Mouse (Mus musculus) cerebellum, adult 9-11 months (tissue): Measurements from ENCODE around the gene Pard6a.

Experiments used
- DNase-seq: peaks from one replicate; pipeline ENCODE4 v3.0.0; 2022

The Pard6a gene

DNA sequence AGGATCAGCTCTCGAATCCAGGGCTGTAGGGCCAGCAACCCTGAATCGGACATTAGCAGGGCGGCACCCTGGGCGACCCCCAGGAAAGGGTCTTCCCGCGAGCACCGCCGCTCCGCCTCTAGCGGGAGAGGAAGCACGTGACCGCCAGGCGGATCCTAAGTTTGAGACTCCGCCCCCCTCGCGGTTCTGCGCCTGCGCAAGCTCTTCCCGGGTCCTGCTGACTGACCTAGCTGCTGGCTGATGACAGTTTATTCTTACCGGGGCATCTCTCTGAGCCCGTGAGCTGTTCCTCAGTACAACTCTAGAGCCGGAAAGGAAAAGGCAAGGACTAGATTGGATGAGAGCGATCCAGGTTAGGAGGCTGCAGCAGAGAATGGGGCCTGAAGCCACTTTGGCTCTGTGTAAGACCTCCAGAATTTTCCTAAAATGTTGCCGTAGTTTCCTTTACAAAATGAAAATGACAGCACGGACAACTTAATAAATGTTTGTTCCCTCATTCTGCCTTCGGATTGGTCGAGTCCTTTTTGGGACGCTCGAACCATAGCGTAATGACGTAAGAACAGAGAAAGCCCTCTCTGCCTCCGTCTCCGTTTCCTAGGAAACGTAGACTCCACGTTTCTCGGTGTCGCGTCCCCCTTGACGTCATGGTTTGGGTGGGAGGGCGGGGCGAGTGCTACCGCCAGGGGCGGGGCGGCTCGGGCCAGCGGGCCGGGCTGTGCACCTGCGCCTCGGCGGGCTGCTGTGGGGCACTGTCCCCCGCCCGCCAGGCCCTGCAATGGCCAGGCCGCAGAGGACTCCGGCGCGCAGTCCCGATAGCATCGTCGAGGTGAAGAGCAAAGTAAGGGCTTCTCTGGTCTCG lies at the start of gene Pard6a, which contains the start of gene Acd:
Gene Pard6a (plus strand): TSS at position 183 of the 859 bp plus-strand sequence.
Gene Acd (minus strand): TSS at position 137 of the 859 bp plus-strand sequence.
- DNase-seq, result peak; percentile 96

GRCm38 (mm10) chr8:105657641-105658040 lies 43.3 kb upstream of the Pard6a start:
- DNase-seq, result no peak

GRCm38 (mm10) chr8:105661167-105661566 lies 39.8 kb upstream of the Pard6a start:
- no peak for DNase-seq

DNA sequence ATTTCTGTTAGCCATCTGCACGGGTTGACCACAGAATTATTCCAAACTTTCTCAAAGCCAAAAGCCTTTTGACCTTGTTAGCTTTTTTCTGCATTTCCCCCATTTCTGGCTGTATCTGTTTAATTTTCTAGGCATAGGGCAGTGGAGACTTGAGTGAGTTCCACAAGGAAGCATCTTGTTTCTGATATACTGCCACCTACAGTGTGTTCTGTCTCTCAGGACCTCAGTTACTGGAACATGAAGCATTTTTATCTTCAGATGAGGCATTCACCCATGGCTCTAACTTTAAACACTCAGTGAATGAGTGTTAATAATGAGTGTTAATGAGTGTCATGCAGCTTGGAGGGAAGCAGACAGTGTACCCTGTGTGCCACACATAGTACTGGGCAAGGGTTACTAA lies 23.1 kb upstream of the Pard6a start:
- no peak for DNase-seq

GRCm38 (mm10) chr8:105685325-105685724 lies 15.6 kb upstream of the Pard6a start:
- no peak for DNase-seq

DNA sequence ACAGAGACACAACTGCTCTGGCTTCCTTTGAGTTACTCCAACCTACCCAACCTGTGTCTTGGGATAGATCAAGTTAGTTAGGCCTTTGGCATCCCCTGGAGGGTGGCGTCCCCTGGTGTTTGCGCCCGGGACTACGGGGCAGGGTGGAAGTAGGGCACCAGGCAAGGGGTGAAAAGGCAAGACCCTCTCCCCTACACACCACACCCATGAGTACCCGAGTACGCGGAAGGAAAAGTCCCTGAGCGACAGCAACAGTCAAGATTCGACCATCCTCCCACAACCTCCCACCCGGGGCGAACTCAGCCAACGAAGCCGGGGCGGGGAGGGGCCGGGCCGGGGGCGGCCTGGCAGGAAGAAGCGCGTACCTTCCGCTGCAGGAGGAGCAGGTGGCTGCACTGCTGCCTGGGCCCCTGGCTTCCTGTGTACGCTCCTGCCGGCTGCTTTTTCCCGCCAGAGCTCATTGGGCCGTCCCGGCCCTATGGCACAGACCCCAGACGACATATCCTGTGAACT lies 15.1 kb upstream of the Pard6a start, which contains the start of gene Carmil2:
Gene Carmil2 (plus strand): TSS at position 479 of the 513 bp plus-strand sequence.
- DNase-seq, result peak; percentile 47

- peak; percentile 26 for DNase-seq
Observed at GRCm38 (mm10) chr8:105686551-105686950, 14.4 kb upstream of the Pard6a start.

DNA sequence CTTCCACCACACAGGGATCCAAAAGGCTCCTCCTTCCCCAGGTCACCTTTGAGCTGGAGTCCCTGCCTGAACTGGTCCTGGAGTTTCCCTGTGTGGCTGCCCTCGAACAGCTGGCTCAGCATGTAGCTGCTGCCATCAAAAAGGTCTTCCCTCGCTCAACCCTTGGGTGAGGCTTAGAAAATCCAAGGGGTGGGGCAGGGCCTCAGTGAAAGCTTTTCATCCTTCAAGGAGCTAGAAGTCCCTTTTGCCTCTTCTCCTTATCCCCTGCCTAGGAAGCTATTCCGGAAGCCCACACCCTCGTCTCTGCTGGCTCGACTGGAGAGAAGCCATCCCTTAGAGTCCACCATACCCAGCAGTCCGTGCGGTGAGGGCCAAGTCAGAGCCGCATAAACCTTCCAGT lies 13.4 kb upstream of the Pard6a start:
- DNase-seq, result no peak

- DNase-seq, result no peak
Observed at GRCm38 (mm10) chr8:105688242-105688752, 12.7 kb upstream of the Pard6a start.

DNA sequence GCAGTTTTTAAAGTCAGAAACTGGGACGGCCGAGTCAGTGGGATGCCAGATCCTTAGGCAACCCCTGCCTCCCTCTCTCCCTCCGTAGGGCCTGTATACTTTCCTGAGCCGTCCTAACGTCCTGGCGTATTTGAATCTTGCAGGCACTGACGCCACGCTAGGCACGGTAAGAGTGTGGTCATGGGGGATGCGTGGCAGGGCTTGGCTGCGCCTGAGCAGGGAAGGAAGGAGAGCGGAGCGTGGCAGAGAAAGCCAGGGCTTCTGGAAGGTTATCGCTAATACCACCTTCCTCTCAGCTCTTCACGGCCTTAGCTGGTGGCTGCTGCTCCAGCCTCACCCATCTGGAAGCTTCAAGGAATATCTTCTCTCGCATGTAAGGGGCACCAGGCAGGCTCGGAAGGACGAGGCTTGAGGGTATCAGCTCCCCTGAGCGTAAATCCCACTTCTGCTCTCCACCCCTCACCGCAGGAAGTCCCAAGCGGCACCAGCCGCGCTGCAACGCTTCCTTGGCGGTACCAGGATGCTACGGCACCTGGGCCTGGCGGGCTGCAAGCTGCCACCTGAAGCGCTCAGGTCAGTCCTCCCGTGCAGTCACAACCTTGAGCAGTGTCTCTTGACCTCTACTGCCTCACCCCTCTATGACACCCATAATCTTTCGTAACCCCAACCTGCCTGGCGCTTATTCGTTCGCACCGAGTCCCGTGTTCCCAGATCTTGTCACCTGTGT lies 11.5 kb upstream of the Pard6a start:
- no peak for DNase-seq

- no peak for DNase-seq
Observed at GRCm38 (mm10) chr8:105689983-105690360, 11.0 kb upstream of the Pard6a start.

GRCm38 (mm10) chr8:105690978-105691377 lies 10.0 kb upstream of the Pard6a start:
- DNase-seq, result no peak

DNA sequence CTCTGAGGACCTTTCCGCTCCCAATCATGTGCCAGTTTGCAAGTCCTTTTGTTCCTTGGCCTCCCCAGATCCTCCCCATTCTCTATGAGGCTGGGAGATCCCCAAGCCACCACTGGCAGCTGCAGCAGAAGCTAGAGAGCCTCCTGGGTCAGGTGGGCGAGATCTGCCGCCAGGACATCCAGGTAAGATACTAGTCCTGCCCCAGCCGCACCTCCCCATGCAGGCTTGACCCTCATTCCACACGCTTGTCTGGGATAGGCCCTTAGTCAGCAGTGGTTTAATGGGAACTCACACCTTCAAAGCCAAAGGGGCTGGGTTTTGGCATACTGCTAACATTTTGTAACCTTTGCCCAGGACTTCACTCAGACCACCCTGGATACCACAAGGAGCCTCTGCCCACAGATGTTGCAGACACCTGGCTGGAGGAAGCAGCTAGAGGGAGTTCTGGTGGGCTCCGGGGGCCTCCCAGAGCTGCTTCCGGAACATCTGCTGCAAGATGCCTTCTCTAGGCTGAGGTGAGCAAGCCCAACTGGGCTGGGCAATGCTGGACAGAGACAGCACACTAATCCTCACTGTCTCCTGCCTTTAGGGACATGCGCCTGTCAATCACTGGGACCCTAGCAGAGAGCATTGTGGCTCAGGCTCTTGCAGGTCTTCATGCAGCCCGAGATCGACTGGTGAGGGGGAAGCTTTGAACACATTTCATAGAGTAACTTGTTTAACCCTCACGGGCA lies 8.3 kb upstream of the Pard6a start:
- peak; percentile 54 for DNase-seq

DNA sequence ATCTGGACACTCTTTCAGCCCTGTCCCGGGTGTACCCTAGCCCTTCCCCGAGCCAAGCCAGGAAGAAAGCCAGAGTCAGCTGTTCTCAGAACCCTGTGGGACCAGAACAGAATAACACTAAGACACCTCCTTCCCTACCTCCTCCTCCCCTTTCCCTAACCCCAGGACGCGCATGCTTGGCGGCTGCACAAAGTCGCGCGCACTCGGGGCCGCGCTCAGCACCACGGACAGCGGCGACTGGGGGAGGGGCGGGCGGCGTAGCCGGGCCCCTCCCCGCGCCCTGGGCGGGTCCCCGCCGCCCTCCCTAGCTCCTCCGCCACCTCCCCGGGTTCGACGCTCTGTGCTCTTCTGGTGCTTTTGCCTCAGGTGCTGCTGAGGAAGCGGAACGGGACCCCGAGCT lies 7.3 kb upstream of the Pard6a start:
- DNase-seq, result peak; percentile 90

DNA sequence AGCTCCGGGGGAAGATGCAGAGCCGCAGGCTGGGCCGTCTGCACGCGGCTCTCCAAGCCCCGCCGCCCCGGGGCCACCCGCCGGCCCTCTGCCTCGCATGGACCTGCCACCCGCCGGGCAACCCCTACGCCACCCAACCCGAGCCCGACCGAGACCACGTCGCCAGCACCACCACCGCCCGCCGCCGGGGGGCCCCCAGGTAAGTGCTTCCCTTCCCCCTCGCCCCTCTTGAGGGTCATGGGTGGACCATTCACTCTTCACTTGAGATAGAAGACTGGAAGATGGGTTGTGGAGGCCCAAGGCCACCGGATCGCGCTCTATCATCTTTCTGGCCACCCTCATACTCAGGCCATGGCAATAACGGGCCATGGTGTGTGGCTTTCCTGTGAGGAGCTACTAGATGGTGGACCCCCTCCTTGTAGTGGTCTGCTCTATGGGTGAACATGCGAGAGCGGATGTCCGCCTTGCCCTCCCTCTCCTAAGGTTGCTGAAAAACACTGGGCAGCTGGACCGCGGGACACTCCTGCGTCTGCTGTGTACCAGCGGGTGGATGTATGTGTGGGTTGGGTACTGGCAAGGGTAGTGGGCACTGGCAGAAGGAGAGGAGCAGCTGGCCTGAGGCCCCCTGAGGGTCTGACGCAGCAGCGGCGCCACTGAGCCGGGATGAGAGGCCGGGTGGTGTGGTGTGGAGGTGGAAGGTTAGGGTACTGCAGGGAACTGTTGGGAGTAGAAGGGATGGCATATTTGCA lies 6.7 kb upstream of the Pard6a start:
- peak; percentile 83 for DNase-seq

DNA sequence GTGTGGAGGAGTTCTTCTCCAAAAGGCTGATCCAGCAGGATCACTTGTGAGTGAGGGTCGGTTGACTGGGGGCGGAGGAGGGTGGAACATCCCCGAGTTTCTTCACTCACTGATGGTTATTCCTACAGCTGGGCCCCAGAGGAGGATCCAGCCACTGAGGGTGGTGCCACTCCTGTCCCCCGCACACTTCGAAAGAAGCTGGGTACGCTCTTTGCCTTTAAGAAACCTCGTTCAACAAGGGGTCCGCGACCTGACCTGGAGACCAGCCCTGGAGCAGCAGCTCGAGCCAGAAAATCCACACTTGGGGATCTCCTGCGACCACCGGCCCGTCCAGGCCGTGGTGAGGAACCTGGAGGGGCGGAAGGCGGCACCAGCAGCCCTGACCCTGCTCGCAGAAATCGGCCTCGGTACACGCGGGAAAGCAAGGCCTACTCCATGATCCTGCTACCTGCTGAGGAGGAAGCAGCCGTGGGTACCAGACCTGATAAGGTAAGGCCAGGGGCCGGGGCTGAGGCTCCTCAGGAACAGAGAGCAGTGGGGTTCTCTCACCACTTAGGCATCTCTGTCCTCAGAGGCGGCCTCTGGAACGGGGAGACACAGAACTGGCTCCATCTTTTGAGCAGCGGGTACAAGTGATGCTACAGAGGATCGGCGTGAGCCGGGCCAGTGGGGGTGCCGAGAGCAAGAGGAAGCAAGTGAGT lies 5.7 kb upstream of the Pard6a start:
- DNase-seq, result peak; percentile 53

GRCm38 (mm10) chr8:105697196-105697780 lies 3.7 kb upstream of the Pard6a start:
- peak; percentile 49 for DNase-seq

- DNase-seq, result peak; percentile 44
Observed at GRCm38 (mm10) chr8:105698734-105699133, 2.2 kb upstream of the Pard6a start.

- DNase-seq, result peak; percentile 57
Observed at GRCm38 (mm10) chr8:105699488-105700215, 1.3 kb upstream of the Pard6a start.

DNA sequence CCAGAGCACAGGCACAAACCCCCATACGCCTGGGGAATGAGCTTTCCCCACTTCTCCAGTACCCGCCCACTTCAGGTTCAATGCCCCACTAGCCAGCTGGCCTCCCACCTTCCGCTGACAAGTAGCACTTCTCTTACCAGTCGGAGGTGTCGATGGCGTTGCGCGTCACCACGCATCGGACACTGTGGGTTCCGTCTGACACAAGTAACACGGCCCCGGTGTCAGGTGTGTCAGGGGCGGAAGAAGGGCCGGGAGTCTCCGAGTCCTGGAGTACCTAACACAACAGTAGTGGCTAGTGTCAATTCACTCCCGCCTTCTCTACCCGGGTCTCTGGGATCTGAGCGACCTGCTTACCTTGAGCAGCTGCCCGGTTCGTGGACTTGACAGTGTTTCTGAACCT lies 382 bp upstream of the Pard6a start:
- no peak for DNase-seq
